Mouse (Mus musculus): ENCODE measurements at regions not wholly inside any gene's neighbourhood (a gene's known extent, or its start where the extent isn't known, plus 50 kb on each side); places are given as distances from the start of the nearest gene placed in this dataset.

- no peak overlapping the region for H3K27ac ChIP-seq (ENCODE audit: low read depth, low read length)
- H3K27me3 ChIP-seq (ENCODE audit: control insufficient read depth, insufficient read depth, low read length): no peaks in the 10 kb centered on the region
- H3K4me1 ChIP-seq (replicated peaks; ENCODE audit: control insufficient read depth, insufficient read depth, low read length): no peaks in the 10 kb centered on the region
- H3K36me3 ChIP-seq (ENCODE audit: control insufficient read depth, insufficient read depth, low read length): no peaks in the 10 kb centered on the region
- ATAC-seq (replicated peaks; ENCODE audit: low FRiP score) (no peak), DNase-seq (ENCODE audit: low spot score) (no peak)
- no peak overlapping the region for H3K4me2 ChIP-seq (ENCODE audit: low read depth, low read length, severe bottlenecking)
- no peak overlapping the region for H3K4me3 ChIP-seq (ENCODE audit: low read depth, low read length)
- no peaks in the 10 kb centered on the region for H3K9me3 ChIP-seq (ENCODE audit: control insufficient read depth, low read length)
- no peak overlapping the region for H3K9ac ChIP-seq (ENCODE audit: low read length)
- 87% methylated on average over 8 of the region's 8 CpGs for WGBS
Observed at GRCm38 (mm10) chr15:38414318-38415090, 989.1 kb downstream of the 4930447A16Rik start.

- no peak overlapping the region for H3K4me3 ChIP-seq (ENCODE audit: low read depth, low read length)
- DNase-seq (ENCODE audit: low spot score): no peak
- H3K9ac ChIP-seq (ENCODE audit: low read length): no peak overlapping the region
- WGBS: 90% methylated on average over 2 of the region's 2 CpGs
- H3K27me3 ChIP-seq (ENCODE audit: control insufficient read depth, insufficient read depth, low read length): no peaks in the 10 kb centered on the region
- no peaks in the 10 kb centered on the region for H3K36me3 ChIP-seq (ENCODE audit: control insufficient read depth, insufficient read depth, low read length)
- no peaks in the 10 kb centered on the region for H3K9me3 ChIP-seq (ENCODE audit: control insufficient read depth, low read length)
- H3K27ac ChIP-seq (ENCODE audit: low read depth, low read length): no peak overlapping the region
- no peaks in the 10 kb centered on the region for H3K4me1 ChIP-seq (replicated peaks; ENCODE audit: control insufficient read depth, insufficient read depth, low read length)
- H3K4me2 ChIP-seq (ENCODE audit: low read depth, low read length, severe bottlenecking): no peak overlapping the region
- no peak for ATAC-seq (replicated peaks; ENCODE audit: low FRiP score)
Observed at GRCm38 (mm10) chr15:38415091-38415486, 989.7 kb downstream of the 4930447A16Rik start.

- peak; percentile 47 for DNase-seq (ENCODE audit: low spot score)
- WGBS: 84% methylated on average over 7 of the region's 7 CpGs
- no peaks in the 10 kb centered on the region for H3K4me1 ChIP-seq (replicated peaks; ENCODE audit: control insufficient read depth, insufficient read depth, low read length)
- H3K9me3 ChIP-seq (ENCODE audit: control insufficient read depth, low read length): no peaks in the 10 kb centered on the region
- H3K4me3 ChIP-seq (ENCODE audit: low read depth, low read length): no peak overlapping the region
- H3K27me3 ChIP-seq (ENCODE audit: control insufficient read depth, insufficient read depth, low read length): no peaks in the 10 kb centered on the region
- ATAC-seq (replicated peaks; ENCODE audit: low FRiP score): no peak
- no peaks in the 10 kb centered on the region for H3K36me3 ChIP-seq (ENCODE audit: control insufficient read depth, insufficient read depth, low read length)
- H3K27ac ChIP-seq (ENCODE audit: low read depth, low read length): no peak overlapping the region
- H3K9ac ChIP-seq (ENCODE audit: low read length): no peak overlapping the region
- H3K4me2 ChIP-seq (ENCODE audit: low read depth, low read length, severe bottlenecking): no peak overlapping the region
Observed at GRCm38 (mm10) chr15:38419621-38420020, 994.3 kb downstream of the 4930447A16Rik start.

GRCm38 (mm10) chr15:38420784-38421183 is 995.4 kb downstream of the 4930447A16Rik start:
- no peak for DNase-seq (ENCODE audit: low spot score)
- Histone ChIP-seq H3K4me3 (ENCODE audit: low read depth, low read length) (no peak overlapping the region), H3K9ac (ENCODE audit: low read length) (no peak overlapping the region), H3K9me3 (ENCODE audit: control insufficient read depth, low read length) (no peaks in the 10 kb centered on the region), H3K4me1 (replicated peaks; ENCODE audit: control insufficient read depth, insufficient read depth, low read length) (no peaks in the 10 kb centered on the region), H3K27ac (ENCODE audit: low read depth, low read length) (no peak overlapping the region), H3K27me3 (ENCODE audit: control insufficient read depth, insufficient read depth, low read length) (no peaks in the 10 kb centered on the region), H3K36me3 (ENCODE audit: control insufficient read depth, insufficient read depth, low read length) (no peaks in the 10 kb centered on the region), H3K4me2 (ENCODE audit: low read depth, low read length, severe bottlenecking) (no peak overlapping the region)
- ATAC-seq (replicated peaks; ENCODE audit: low FRiP score): no peak
- 60% methylated on average over 3 of the region's 3 CpGs for WGBS

GRCm38 (mm10) chr15:38422741-38423140 is 997.4 kb downstream of the 4930447A16Rik start:
- no peaks in the 10 kb centered on the region for H3K36me3 ChIP-seq (ENCODE audit: control insufficient read depth, insufficient read depth, low read length)
- no peaks in the 10 kb centered on the region for H3K9me3 ChIP-seq (ENCODE audit: control insufficient read depth, low read length)
- 70% methylated on average over 6 of the region's 6 CpGs for WGBS
- no peak overlapping the region for H3K4me3 ChIP-seq (ENCODE audit: low read depth, low read length)
- DNase-seq (ENCODE audit: low spot score) (no peak), ATAC-seq (replicated peaks; ENCODE audit: low FRiP score) (no peak)
- no peak overlapping the region for H3K27ac ChIP-seq (ENCODE audit: low read depth, low read length)
- H3K4me1 ChIP-seq (replicated peaks; ENCODE audit: control insufficient read depth, insufficient read depth, low read length): no peaks in the 10 kb centered on the region
- H3K27me3 ChIP-seq (ENCODE audit: control insufficient read depth, insufficient read depth, low read length): no peaks in the 10 kb centered on the region
- H3K4me2 ChIP-seq (ENCODE audit: low read depth, low read length, severe bottlenecking): no peak overlapping the region
- no peak overlapping the region for H3K9ac ChIP-seq (ENCODE audit: low read length)

GRCm38 (mm10) chr15:38425506-38425905 is 1000.2 kb downstream of the 4930447A16Rik start:
- H3K27ac ChIP-seq (ENCODE audit: low read depth, low read length): no peak overlapping the region
- no peak overlapping the region for H3K9ac ChIP-seq (ENCODE audit: low read length)
- no peaks in the 10 kb centered on the region for H3K36me3 ChIP-seq (ENCODE audit: control insufficient read depth, insufficient read depth, low read length)
- H3K27me3 ChIP-seq (ENCODE audit: control insufficient read depth, insufficient read depth, low read length): no peaks in the 10 kb centered on the region
- 78% methylated on average over 4 of the region's 4 CpGs for WGBS
- H3K4me2 ChIP-seq (ENCODE audit: low read depth, low read length, severe bottlenecking): no peak overlapping the region
- no peaks in the 10 kb centered on the region for H3K4me1 ChIP-seq (replicated peaks; ENCODE audit: control insufficient read depth, insufficient read depth, low read length)
- H3K4me3 ChIP-seq (ENCODE audit: low read depth, low read length): no peak overlapping the region
- ATAC-seq (replicated peaks; ENCODE audit: low FRiP score): no peak
- no peaks in the 10 kb centered on the region for H3K9me3 ChIP-seq (ENCODE audit: control insufficient read depth, low read length)
- DNase-seq (ENCODE audit: low spot score): peak; percentile 35

- no peaks in the 10 kb centered on the region for H3K27me3 ChIP-seq (ENCODE audit: control insufficient read depth, insufficient read depth, low read length)
- no peak overlapping the region for H3K4me3 ChIP-seq (ENCODE audit: low read depth, low read length)
- H3K27ac ChIP-seq (ENCODE audit: low read depth, low read length): no peak overlapping the region
- H3K9ac ChIP-seq (ENCODE audit: low read length): no peak overlapping the region
- DNase-seq (ENCODE audit: low spot score) (peak; percentile 34), ATAC-seq (replicated peaks; ENCODE audit: low FRiP score) (no peak)
- H3K36me3 ChIP-seq (ENCODE audit: control insufficient read depth, insufficient read depth, low read length): no peaks in the 10 kb centered on the region
- WGBS: 53% methylated on average over 1 of the region's 1 CpGs
- H3K4me1 ChIP-seq (replicated peaks; ENCODE audit: control insufficient read depth, insufficient read depth, low read length): no peaks in the 10 kb centered on the region
- no peak overlapping the region for H3K4me2 ChIP-seq (ENCODE audit: low read depth, low read length, severe bottlenecking)
- no peaks in the 10 kb centered on the region for H3K9me3 ChIP-seq (ENCODE audit: control insufficient read depth, low read length)
Observed at GRCm38 (mm10) chr15:38427966-38428365, 1002.6 kb downstream of the 4930447A16Rik start.

GRCm38 (mm10) chr15:38431668-38432067 is 1006.3 kb downstream of the 4930447A16Rik start:
- H3K9me3 ChIP-seq (ENCODE audit: control insufficient read depth, low read length): no peaks in the 10 kb centered on the region; the same call in 1 of the 2 replicates
- H3K4me2 ChIP-seq (ENCODE audit: low read depth, low read length, severe bottlenecking): no peak overlapping the region
- H3K4me1 ChIP-seq (replicated peaks; ENCODE audit: control insufficient read depth, insufficient read depth, low read length): no peaks in the 10 kb centered on the region
- ATAC-seq (replicated peaks; ENCODE audit: low FRiP score) (no peak), DNase-seq (ENCODE audit: low spot score) (peak; percentile 35)
- no peak overlapping the region for H3K4me3 ChIP-seq (ENCODE audit: low read depth, low read length)
- WGBS: 78% methylated on average over 2 of the region's 2 CpGs
- no peak overlapping the region for H3K9ac ChIP-seq (ENCODE audit: low read length)
- no peaks in the 10 kb centered on the region for H3K36me3 ChIP-seq (ENCODE audit: control insufficient read depth, insufficient read depth, low read length)
- H3K27me3 ChIP-seq (ENCODE audit: control insufficient read depth, insufficient read depth, low read length): no peaks in the 10 kb centered on the region
- no peak overlapping the region for H3K27ac ChIP-seq (ENCODE audit: low read depth, low read length)

GRCm38 (mm10) chr15:38433386-38433785 is 1008.0 kb downstream of the 4930447A16Rik start:
- Histone ChIP-seq H3K9me3 (ENCODE audit: control insufficient read depth, low read length) (no peaks in the 10 kb centered on the region; the same call in 1 of the 2 replicates), H3K4me1 (replicated peaks; ENCODE audit: control insufficient read depth, insufficient read depth, low read length) (no peaks in the 10 kb centered on the region), H3K4me3 (ENCODE audit: low read depth, low read length) (no peak overlapping the region), H3K36me3 (ENCODE audit: control insufficient read depth, insufficient read depth, low read length) (no peaks in the 10 kb centered on the region), H3K9ac (ENCODE audit: low read length) (no peak overlapping the region), H3K4me2 (ENCODE audit: low read depth, low read length, severe bottlenecking) (no peak overlapping the region), H3K27me3 (ENCODE audit: control insufficient read depth, insufficient read depth, low read length) (no peaks in the 10 kb centered on the region), H3K27ac (ENCODE audit: low read depth, low read length) (no peak overlapping the region)
- ATAC-seq (replicated peaks; ENCODE audit: low FRiP score) (no peak), DNase-seq (ENCODE audit: low spot score) (peak; percentile 15)
- 90% methylated on average over 7 of the region's 7 CpGs for WGBS

All from forebrain, embryonic 11.5 days (tissue).